Mouse (Mus musculus) right cerebral cortex, postnatal 25 days (tissue): ENCODE data around the gene Gm4302.
"Not testable (repeated sequence)": the region's sequence is repeated elsewhere in the genome, so short reads cannot be mapped to it uniquely, and the experiment has no call there.

ENCODE experiments used
- DNase-seq: peaks from one replicate; pipeline ENCODE4 v3.0.0; 2022

Gene Gm4302

DNA sequence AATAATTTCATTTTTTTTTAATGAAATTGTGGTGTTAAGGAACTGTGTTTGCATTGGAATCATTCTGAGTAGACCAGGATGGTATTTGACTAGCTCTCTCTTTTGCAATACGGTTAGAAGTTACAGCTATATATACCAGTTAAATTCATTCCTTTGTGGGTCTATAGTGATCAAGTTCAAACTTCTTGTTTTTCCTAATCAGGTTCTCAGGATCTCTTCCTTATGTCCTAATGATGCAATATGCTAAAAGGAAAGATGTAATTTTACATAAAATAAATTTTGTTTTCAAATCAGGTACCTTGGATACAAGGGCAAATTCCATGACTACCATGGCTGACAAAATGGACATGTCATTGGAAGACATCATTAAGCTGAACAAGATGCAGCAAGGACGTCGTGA is at the start of gene Gm4302:
Gm4302 (plus strand) TSS at position 301 of the 400 bp plus-strand sequence.
- not testable (repeated sequence) for DNase-seq

DNA sequence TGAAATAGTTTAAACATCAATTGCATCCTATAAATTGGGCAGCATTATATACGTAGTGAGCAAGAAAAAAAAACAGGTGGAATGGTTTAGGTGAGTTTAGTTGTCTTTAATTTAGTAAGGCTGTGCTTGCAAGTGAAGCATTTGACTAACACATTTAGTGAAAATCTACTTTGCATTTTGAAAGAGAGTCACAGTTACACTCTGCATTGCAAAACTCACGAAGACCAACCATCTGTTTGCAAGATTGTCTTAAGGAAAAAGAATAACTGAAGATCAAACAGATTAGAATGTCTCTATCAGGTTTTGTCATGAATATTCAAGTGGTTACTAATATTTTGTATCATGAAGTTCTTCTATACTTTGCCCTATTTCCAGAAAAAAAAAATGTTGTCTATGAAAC is 44.5 kb upstream of the Gm4302 start:
- no peak for DNase-seq

DNA sequence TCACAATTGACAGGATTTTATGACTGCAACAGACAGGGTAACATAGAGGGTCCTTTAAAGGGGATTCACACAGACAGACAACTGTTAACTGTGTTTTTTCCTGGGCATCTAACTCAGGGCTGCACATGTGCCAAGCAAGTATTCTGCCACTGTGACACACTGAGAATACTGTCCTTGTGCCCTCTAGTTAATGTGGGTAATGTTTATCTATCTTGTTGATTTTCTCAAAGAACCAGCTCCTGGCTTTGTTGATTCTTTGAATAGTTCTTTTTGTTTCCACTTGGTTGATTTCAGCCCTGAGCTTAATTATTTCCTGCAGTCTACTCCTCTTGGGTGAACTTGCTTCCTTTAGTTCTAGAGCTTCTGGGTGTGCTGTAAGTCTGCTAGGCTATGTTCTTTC is 40.5 kb upstream of the Gm4302 start:
- not testable (repeated sequence) for DNase-seq

DNA sequence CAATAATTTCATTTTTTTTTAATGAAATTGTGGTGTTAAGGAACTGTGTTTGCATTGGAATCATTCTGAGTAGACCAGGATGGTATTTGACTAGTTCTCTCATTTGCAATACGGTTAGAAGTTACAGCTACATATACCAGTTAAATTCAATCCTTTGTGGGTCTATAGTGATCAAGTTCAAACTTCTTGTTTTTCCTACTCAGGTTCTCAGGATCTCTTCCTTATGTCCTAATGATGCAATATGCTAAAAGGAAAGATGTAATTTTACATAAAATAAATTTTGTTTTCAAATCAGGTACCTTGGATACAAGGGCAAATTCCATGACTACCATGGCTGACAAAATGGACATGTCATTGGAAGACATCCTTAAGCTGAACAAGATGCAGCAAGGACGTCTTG is 5.3 kb upstream of the Gm4302 start, which contains the start of gene Gm4301:
Gm4301 (plus strand) TSS at position 301 of the 400 bp plus-strand sequence.
- not testable (repeated sequence) for DNase-seq

DNA sequence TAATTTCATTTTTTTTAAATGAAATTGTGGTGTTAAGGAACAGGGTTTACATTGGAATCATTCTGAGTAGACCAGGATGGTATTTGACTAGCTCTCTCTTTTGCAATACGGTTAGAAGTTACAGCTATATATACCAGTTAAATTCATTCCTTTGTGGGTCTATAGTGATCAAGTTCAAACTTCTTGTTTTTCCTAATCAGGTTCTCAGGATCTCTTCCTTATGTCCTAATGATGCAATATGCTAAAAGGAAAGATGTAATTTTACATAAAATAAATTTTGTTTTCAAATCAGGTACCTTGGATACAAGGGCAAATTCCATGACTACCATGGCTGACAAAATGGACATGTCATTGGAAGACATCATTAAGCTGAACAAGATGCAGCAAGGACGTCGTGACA is 5.0 kb downstream of the Gm4302 start, which contains the start of gene Gm4303:
Gm4303 (plus strand) TSS at position 301 of the 400 bp plus-strand sequence.
- not testable (repeated sequence) for DNase-seq

DNA sequence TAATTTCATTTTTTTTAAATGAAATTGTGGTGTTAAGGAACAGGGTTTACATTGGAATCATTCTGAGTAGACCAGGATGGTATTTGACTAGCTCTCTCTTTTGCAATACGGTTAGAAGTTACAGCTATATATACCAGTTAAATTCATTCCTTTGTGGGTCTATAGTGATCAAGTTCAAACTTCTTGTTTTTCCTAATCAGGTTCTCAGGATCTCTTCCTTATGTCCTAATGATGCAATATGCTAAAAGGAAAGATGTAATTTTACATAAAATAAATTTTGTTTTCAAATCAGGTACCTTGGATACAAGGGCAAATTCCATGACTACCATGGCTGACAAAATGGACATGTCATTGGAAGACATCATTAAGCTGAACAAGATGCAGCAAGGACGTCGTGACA is 10.2 kb downstream of the Gm4302 start, which contains the start of gene Gm4305:
Gm4305 (plus strand) TSS at position 301 of the 400 bp plus-strand sequence.
- DNase-seq, result not testable (repeated sequence)

DNA sequence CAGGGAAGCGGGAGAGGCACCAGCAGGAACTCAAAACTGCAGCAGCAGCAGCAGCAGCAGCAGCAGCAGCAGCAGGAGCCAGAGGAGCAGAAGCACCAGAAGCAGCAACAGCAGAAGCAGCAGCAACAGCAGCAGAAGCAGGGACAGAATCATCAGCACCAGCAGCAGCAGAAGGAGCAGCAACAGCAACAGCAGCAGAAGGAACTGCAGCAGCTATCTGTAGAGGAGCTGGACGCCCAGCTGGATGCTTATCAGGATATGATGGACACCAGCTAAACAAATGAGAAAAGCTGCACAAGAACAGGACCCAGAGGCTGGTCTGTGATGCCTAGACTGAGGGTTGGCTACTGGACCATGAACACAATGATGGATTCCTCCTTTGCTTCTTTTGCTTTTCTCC is 16.2 kb downstream of the Gm4302 start:
- peak; percentile 3 for DNase-seq

DNA sequence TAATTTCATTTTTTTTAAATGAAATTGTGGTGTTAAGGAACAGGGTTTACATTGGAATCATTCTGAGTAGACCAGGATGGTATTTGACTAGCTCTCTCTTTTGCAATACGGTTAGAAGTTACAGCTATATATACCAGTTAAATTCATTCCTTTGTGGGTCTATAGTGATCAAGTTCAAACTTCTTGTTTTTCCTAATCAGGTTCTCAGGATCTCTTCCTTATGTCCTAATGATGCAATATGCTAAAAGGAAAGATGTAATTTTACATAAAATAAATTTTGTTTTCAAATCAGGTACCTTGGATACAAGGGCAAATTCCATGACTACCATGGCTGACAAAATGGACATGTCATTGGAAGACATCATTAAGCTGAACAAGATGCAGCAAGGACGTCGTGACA is 20.4 kb downstream of the Gm4302 start, which contains the start of gene Gm4307:
Gm4307 (plus strand) TSS at position 301 of the 400 bp plus-strand sequence.
- DNase-seq, result not testable (repeated sequence)

DNA sequence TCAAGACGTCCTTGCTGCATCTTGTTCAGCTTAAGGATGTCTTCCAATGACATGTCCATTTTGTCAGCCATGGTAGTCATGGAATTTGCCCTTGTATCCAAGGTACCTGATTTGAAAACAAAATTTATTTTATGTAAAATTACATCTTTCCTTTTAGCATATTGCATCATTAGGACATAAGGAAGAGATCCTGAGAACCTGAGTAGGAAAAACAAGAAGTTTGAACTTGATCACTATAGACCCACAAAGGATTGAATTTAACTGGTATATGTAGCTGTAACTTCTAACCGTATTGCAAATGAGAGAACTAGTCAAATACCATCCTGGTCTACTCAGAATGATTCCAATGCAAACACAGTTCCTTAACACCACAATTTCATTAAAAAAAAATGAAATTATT is 41.8 kb downstream of the Gm4302 start, which contains the start of gene Gm4312:
Gm4312 (minus strand) TSS at position 101 of the 400 bp plus-strand sequence.
- not testable (repeated sequence) for DNase-seq
